Mouse (Mus musculus) olfactory bulb, adult 2 months (tissue): ENCODE results near the gene Cbx2. TPM values are rescaled to one million over a fixed set of nuclear protein-coding genes. Genes with fewer than 3 reads are reported as not detected.

Experiments used
- H3K27ac ChIP-seq: fragments of 200-500 bp; 2 replicates; pipeline ENCODE4 v1.5.1; 2012; ENCODE audit warnings: low read depth, low read length; ENCODE audit not compliant: insufficient read depth
- H3K4me1 ChIP-seq: fragments of 200-500 bp; 2 replicates; pipeline ENCODE4 v1.6.1; 2012; ENCODE audit warnings: low read length; ENCODE audit not compliant: control insufficient read depth, insufficient read depth
- H3K4me3 ChIP-seq: fragments of 200-500 bp; 2 replicates; pipeline ENCODE4 v1.5.1; 2012; ENCODE audit warnings: mild to moderate bottlenecking, low read depth, low read length, moderate library complexity; ENCODE audit not compliant: insufficient read depth
- CTCF ChIP-seq: fragments of 200-500 bp; IDR thresholded peaks from 2 replicates; pipeline ENCODE4 v1.5.1; 2012; ENCODE audit warnings: low read depth, mild to moderate bottlenecking, low read length, moderate library complexity; ENCODE audit not compliant: insufficient read depth
- POLR2A ChIP-seq: fragments of 200-500 bp; IDR thresholded peaks from 2 replicates; pipeline ENCODE4 v1.6.1; 2012; ENCODE audit warnings: mild to moderate bottlenecking, low read depth, low read length, moderate library complexity; ENCODE audit not compliant: insufficient read depth
- WGBS: fragments of 180-500 bp; shearing (Covaris S2); methylation state at CpG from one replicate; pipeline ENCODE4 v1.1.7; 2018; 5-methylcytosine and 5-hydroxymethylcytosine counted together
- polyA plus RNA-seq: library from polyadenylated mRNA; stranded (reverse); fragments of >200 nt; gene quantifications from 2 replicates; pipeline ENCODE4 v1.2.4, GENCODE M21; 2012; ENCODE audit warnings: low replicate concordance; ENCODE audit not compliant: missing spikeins, insufficient read depth, insufficient read length

Gene Cbx2
- polyA plus RNA-seq = not detected in 2 replicates

GRCm38 (mm10) chr11:119022895-119023615, at the start of gene Cbx2:
Cbx2 (plus strand) TSS chr11:119022962.
- H3K4me1 ChIP-seq = peaks cover 21% of the 10 kb centered on the region
- TF ChIP-seq POLR2A (peak; percentile 73), CTCF (no peak)

DNA sequence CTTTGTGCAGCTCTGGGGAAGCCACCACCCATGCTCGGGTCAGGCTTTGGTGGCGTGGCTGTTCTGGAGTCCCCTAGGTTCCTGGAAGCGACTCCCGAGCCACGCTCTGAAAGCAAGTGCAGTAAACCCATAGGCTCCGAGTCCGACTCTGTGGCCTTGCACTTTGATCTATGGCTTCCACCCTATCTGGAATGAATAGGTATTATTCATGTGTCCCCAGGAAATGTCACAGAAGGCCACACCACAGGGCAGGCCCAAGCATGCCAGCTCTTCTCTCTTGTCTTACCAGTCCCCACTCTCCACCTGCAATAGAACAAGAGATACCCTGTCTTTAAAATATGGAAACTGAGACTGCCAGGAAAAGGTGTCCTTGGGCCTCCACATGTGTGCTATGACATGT, 48.4 kb upstream of the Cbx2 start:
- peaks cover 12% of the 10 kb centered on the region for H3K4me1 ChIP-seq
- no peak overlapping the region for H3K4me3 ChIP-seq
- H3K27ac ChIP-seq = no peak overlapping the region
- 92% methylated on average over 7 of the region's 7 CpGs for WGBS
- TF ChIP-seq CTCF (no peak), POLR2A (no peak)

More at GRCm38 (mm10) chr11:119022895-119023615, at the start of gene Cbx2:
- Histone ChIP-seq H3K27ac (no peak within 1 kb of the TSS), H3K4me3 (peak within 1 kb of the TSS; percentile 88)
- WGBS = under 1% methylated on average over 98 of the region's 99 CpGs

DNA sequence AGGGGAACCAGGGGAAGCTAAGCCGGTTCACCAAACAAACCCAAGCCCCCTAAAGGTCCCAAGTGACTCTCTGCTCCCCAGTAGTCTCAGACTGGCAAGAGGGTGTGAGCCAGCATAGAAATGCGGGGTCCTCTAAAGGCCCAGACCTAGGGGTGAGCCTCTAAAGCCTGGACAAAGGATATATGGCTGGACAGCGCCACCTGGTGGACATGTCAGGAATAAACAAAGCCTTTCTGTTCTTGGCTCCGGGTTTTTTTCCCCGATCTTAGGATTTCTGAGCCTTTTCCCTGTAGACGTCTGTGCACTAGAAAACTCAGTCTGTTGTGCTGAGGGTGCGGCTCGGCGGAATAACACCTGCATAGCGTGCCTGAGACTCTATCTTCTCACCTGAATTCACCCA, 47.3 kb upstream of the Cbx2 start:
- no peak overlapping the region for H3K4me3 ChIP-seq
- no peak overlapping the region for H3K27ac ChIP-seq
- TF ChIP-seq CTCF = peak; percentile 75
- TF ChIP-seq POLR2A = no peak

DNA sequence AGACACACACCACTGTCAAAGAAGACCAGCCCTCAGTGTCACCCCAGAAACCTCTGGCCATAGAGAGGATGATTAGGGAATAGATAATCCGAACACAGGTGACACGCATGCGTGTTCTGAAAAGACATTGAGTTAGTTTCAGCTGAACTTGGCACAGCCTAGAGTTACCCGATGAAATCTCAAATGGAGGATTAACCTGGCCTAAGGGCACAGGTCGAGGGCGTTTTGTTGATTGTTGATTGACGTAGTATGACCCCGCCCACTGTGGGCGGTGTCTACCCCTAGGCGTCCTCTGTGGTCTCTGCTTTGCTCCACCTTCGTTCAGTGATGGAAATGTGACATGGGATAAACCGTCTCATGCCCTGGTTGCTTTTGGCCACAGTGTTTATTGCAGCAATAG, 46.8 kb upstream of the Cbx2 start:
- TF ChIP-seq POLR2A (no peak), CTCF (no peak)
- Histone ChIP-seq H3K27ac (no peak overlapping the region), H3K4me3 (no peak overlapping the region), H3K4me1 (peaks cover 12% of the 10 kb centered on the region)
- 18% methylated on average over 12 of the region's 12 CpGs for WGBS

More for the DNA sequence above, 47.3 kb upstream of the Cbx2 start:
- H3K4me1 ChIP-seq = peaks cover 12% of the 10 kb centered on the region
- 1% methylated on average over 10 of the region's 10 CpGs for WGBS

GRCm38 (mm10) chr11:118980388-118980787, 42.4 kb upstream of the Cbx2 start:
- H3K27ac ChIP-seq = no peak overlapping the region
- 0 out of 2 replicates have a peak, but pooled peaks cover 2% of the 10 kb centered on the region for H3K4me1 ChIP-seq
- TF ChIP-seq CTCF (no peak), POLR2A (no peak)
- 85% methylated on average over 2 of the region's 2 CpGs for WGBS
- H3K4me3 ChIP-seq = no peak overlapping the region

- TF ChIP-seq POLR2A (no peak), CTCF (no peak)
- WGBS = 76% methylated on average over 18 of the region's 18 CpGs
- Histone ChIP-seq H3K4me1 (no peaks in the 10 kb centered on the region), H3K4me3 (no peak overlapping the region), H3K27ac (no peak overlapping the region)
Observed at GRCm38 (mm10) chr11:118981012-118981776, 41.6 kb upstream of the Cbx2 start.

DNA sequence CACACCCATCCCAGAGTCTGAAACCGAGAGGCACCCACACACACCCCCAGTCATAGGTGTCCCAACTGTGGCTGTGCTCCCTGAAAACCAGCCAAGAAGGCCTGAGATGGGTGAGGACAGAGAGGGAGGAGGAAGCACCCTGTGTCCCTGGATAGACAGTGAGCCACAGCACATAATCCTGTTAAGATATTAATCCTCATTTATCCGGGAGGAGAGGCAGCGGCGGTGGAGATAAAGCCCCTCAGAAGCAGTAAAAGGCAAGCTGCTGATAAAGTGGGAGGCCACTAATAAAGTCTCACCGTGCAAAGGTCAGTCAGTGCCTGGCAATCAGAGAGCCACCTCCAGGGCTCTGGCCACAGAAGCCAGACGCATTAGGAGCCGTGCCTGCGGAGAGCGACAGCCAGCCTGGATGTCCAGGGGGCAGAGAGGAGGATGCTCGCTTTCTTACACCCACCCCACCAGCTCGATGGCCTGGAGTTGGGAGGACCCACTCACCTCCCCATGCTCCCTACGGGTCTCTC, 40.1 kb upstream of the Cbx2 start:
- TF ChIP-seq CTCF = no peak
- TF ChIP-seq POLR2A = no peak
- Histone ChIP-seq H3K4me3 (no peak overlapping the region), H3K27ac (no peak overlapping the region), H3K4me1 (peaks cover 8% of the 10 kb centered on the region)
- WGBS = 85% methylated on average over 12 of the region's 12 CpGs

DNA sequence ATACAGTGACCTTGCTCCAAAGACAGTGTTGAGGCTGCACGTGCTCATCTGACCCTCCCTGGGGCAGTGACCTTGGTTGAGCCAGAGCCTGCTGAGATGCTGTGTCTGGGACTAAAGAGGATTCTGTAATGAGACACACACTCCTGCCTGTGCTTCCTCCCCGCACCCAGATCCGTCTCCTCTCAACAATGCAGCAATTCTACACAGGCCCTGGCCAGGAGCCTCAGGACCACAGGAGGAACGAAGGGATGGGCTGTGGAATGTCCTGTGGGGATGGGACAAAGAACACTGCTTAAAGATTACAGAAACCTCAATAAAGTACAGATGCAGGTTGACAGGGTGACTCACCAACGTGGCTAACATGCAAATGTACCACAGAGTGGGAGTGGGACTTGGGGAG, 37.2 kb upstream of the Cbx2 start:
- WGBS = 65% methylated on average over 5 of the region's 5 CpGs
- no peak for TF ChIP-seq CTCF
- no peak for TF ChIP-seq POLR2A
- Histone ChIP-seq H3K4me1 (peaks cover 15% of the 10 kb centered on the region), H3K27ac (no peak overlapping the region), H3K4me3 (no peak overlapping the region)

DNA sequence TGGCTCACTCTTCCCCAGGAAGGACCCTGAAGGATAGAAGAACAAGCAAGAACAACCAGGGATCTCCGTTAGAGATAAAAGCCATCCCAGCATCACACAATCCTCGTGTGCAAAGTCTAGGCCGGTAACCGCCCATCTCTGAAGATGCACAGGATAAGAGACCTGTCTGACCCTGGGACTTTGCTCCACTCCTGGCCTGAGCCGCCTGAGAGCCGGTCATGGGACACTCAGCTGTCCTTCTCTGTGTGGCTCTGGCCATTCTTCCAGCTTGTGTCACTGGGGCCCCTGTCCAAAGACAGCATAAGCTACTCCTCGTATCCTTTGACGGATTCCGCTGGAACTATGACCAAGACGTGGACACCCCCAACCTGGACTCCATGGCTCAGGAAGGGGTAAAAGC, 34.8 kb upstream of the Cbx2 start, which contains the start of gene Enpp7:
TSS of gene Enpp7 (plus strand) at position 190 of the 400 bp plus-strand sequence.
- WGBS = 93% methylated on average over 10 of the region's 10 CpGs
- no peak within 1 kb of the TSS for H3K27ac ChIP-seq
- no peak for TF ChIP-seq CTCF
- TF ChIP-seq POLR2A = no peak
- peaks cover 26% of the 10 kb centered on the region for H3K4me1 ChIP-seq
- no peak within 1 kb of the TSS for H3K4me3 ChIP-seq
